Mouse (Mus musculus) intestine, embryonic 16.5 days (tissue): ENCODE measurements around the gene Gm20388. TPM values are rescaled to one million over a fixed set of nuclear protein-coding genes. Genes with fewer than 3 reads are reported as not detected.

ENCODE experiments used
- ATAC-seq: fragments of 200-750 bp; cut with Nextera tagmentation; 2 replicates; pipeline ENCODE4 v1.8.0; 2017; ENCODE audit warnings: moderate TSS enrichment, moderate library complexity
- H3K27ac ChIP-seq: fragments of 300-500 bp; sonication (generic); 2 replicates; pipeline ENCODE4 v1.5.1; 2014; ENCODE audit warnings: mild to moderate bottlenecking, low read length
- H3K27me3 ChIP-seq: fragments of 300-500 bp; sonication (generic); replicated peaks from 2 replicates; pipeline ENCODE4 v1.6.1; 2014; ENCODE audit warnings: low read length, control low read depth, mixed read lengths; ENCODE audit not compliant: control insufficient read depth, insufficient read depth
- H3K36me3 ChIP-seq: fragments of 300-500 bp; sonication (generic); 2 replicates; pipeline ENCODE4 v1.6.1; 2014; ENCODE audit warnings: low read length, control low read depth; ENCODE audit not compliant: control insufficient read depth, insufficient read depth
- H3K4me1 ChIP-seq: fragments of 300-500 bp; sonication (generic); 2 replicates; pipeline ENCODE4 v1.6.1; 2014; ENCODE audit warnings: low read length, control low read depth, mixed read lengths; ENCODE audit not compliant: control insufficient read depth, insufficient read depth
- H3K4me2 ChIP-seq: fragments of 300-500 bp; sonication (generic); 2 replicates; pipeline ENCODE4 v1.6.1; 2014; ENCODE audit warnings: low read depth, low read length, control low read depth
- H3K4me3 ChIP-seq: fragments of 300-500 bp; sonication (generic); 2 replicates; pipeline ENCODE4 v1.5.1; 2014; ENCODE audit warnings: mild to moderate bottlenecking, low read length
- H3K9ac ChIP-seq: fragments of 300-500 bp; sonication (generic); 2 replicates; pipeline ENCODE4 v1.6.1; 2014; ENCODE audit warnings: low read depth, low read length
- H3K9me3 ChIP-seq: fragments of 300-500 bp; sonication (generic); 2 replicates; pipeline ENCODE4 v1.6.1; 2016; ENCODE audit warnings: low read length, control low read depth; ENCODE audit not compliant: control insufficient read depth
- WGBS: fragments of 180-500 bp; shearing (Covaris S2); extraction: QIAGEN DNeasy Blood & Tissue Kit; methylation state at CpG from one replicate; pipeline ENCODE4 v1.1.7; 2014; 5-methylcytosine and 5-hydroxymethylcytosine counted together
- polyA plus RNA-seq: library from polyadenylated mRNA; unstranded; fragments of >200 nt; fragmentation: Nextera tagmentation; extraction: Ambion mirVana; gene quantifications from 2 replicates; pipeline ENCODE4 v1.2.1, GENCODE M21; 2015

Gene Gm20388
- polyA plus RNA-seq, 1 experiment from 2014 or later: 5.8 TPM

DNA sequence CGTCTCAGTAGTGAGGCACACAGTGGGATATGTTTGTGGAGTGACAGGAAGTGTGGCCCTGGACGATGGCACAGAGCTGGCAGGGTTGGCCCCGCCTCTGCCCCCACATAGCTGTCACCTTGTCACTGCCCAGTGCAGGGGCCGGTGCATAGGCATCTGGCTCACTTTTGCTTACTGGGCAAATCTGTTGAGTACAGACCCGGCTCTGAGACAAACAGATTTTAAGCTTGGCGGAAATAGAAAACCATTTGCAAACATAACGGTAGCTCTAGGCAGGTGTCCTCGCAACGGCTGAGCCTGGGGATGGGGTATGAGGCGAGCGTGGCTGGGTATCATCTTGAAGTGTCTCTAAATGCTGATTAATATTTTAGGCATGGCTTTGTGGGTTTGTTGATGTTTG, 396.9 kb downstream of the Gm20388 start:
- peak; percentile 14; the same call in 1 of the 2 replicates for ATAC-seq
- Histone ChIP-seq H3K9ac (0 out of 2 replicates have a peak overlapping the region, but pooled peaks have one; percentile 7), H3K9me3 (no peaks in the 10 kb centered on the region), H3K27ac (no peak overlapping the region), H3K36me3 (no peaks in the 10 kb centered on the region), H3K27me3 (no peaks in the 10 kb centered on the region), H3K4me2 (no peak overlapping the region), H3K4me3 (no peak overlapping the region), H3K4me1 (peaks cover 45% of the 10 kb centered on the region)
- WGBS: 58% methylated on average over 11 of the region's 11 CpGs

DNA sequence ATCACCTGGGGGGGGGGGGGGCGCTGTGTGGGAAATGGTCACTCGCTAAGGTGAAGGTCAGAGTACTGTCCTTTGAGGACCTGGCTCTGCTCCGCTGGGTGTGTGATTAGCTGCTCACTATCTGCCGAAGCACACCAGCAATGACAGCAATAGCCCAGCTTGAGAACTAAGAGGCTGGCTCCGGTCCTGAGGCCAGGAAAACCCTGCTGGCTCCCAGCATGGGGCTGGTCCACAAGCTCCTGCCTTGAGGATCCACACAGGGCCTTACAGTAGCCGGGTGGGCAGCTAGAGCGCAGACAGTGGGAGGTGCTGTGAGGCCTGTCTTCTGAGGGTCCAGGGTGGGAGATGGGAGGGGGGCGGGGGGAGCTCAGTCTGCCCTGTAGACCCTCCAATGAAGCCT, 397.5 kb downstream of the Gm20388 start:
- no peaks in the 10 kb centered on the region for H3K36me3 ChIP-seq
- H3K9ac ChIP-seq: 0 out of 2 replicates have a peak overlapping the region, but pooled peaks have one; percentile 29
- WGBS: 63% methylated on average over 8 of the region's 8 CpGs
- no peaks in the 10 kb centered on the region for H3K9me3 ChIP-seq
- no peak overlapping the region for H3K4me2 ChIP-seq
- no peak overlapping the region for H3K27ac ChIP-seq
- no peaks in the 10 kb centered on the region for H3K27me3 ChIP-seq
- H3K4me3 ChIP-seq: no peak overlapping the region
- ATAC-seq: no peak
- peaks cover 45% of the 10 kb centered on the region for H3K4me1 ChIP-seq

DNA sequence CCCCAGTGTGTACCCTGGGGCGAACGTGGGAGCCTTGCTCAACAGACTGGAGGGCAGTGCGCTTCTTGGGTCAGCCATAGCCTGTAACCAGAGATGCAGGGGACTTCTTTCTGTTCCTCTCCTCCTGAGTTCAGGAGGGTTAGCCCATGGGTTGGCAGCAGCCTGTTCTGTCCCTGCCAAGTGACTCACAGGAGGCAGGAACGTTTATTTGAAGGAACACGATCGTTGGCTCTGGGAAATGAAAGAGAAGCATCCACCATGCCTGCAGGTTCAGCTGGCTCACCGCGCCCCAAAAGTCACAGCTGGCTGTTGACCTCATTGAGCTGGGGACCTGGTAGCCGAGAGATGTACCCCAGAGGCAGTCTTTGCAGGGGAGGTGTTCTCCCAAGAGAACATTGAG, 397.9 kb downstream of the Gm20388 start:
- Histone ChIP-seq H3K36me3 (no peaks in the 10 kb centered on the region), H3K4me1 (peaks cover 45% of the 10 kb centered on the region), H3K4me3 (no peak overlapping the region), H3K4me2 (no peak overlapping the region), H3K9ac (0 out of 2 replicates have a peak overlapping the region, but pooled peaks have one; percentile 29), H3K9me3 (no peaks in the 10 kb centered on the region), H3K27ac (no peak overlapping the region), H3K27me3 (no peaks in the 10 kb centered on the region)
- no peak for ATAC-seq
- 62% methylated on average over 9 of the region's 9 CpGs for WGBS

DNA sequence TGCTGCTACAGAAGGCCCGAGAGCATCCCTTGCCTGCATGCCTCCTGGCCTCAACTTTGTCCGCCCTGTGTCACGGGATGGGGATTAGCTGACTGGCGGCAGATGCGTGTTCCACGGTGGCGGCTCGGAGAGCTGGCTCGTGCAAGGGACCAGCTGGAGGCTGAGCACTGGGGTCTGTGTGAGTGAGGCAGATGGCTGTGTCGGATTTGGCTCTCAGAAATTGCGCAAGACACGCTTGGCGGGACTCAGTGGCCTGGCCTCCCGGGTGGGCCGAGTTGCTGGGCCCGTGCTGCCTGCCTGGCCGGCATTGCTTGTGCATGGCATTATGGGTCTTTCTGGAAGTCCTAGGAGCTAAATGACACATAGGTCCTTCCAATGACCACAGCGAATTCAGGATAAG, 398.7 kb downstream of the Gm20388 start:
- peak; percentile 28 for ATAC-seq
- Histone ChIP-seq H3K27ac (no peak overlapping the region), H3K4me2 (no peak overlapping the region), H3K36me3 (no peaks in the 10 kb centered on the region), H3K9ac (no peak overlapping the region), H3K27me3 (no peaks in the 10 kb centered on the region), H3K4me1 (peaks cover 40% of the 10 kb centered on the region), H3K9me3 (no peaks in the 10 kb centered on the region), H3K4me3 (no peak overlapping the region)
- 59% methylated on average over 18 of the region's 18 CpGs for WGBS

DNA sequence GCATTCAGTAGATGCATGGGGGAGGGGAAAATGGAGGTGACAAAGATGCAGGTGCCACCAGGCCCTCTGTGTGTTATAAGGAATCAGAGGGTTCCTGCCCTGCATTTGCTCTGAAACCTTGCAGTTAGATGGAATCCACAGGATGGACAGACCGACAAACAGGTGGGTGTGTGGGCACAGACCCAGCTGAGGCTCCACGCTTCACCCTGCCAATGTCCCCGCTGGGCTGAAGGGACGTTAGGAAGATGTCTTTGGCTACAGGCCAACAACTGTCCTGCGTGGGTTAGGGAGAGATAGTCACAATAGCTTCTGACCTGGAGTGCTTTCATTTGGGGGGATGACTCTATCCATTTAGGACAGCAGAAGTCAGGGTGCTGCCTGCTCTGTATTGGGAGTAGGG, 399.4 kb downstream of the Gm20388 start:
- 67% methylated on average over 5 of the region's 5 CpGs for WGBS
- H3K27me3 ChIP-seq: no peaks in the 10 kb centered on the region
- H3K27ac ChIP-seq: no peak overlapping the region
- H3K36me3 ChIP-seq: no peaks in the 10 kb centered on the region
- H3K4me3 ChIP-seq: no peak overlapping the region
- peaks cover 39% of the 10 kb centered on the region for H3K4me1 ChIP-seq
- H3K9ac ChIP-seq: no peak overlapping the region
- no peak overlapping the region for H3K4me2 ChIP-seq
- no peak for ATAC-seq
- H3K9me3 ChIP-seq: no peaks in the 10 kb centered on the region

DNA sequence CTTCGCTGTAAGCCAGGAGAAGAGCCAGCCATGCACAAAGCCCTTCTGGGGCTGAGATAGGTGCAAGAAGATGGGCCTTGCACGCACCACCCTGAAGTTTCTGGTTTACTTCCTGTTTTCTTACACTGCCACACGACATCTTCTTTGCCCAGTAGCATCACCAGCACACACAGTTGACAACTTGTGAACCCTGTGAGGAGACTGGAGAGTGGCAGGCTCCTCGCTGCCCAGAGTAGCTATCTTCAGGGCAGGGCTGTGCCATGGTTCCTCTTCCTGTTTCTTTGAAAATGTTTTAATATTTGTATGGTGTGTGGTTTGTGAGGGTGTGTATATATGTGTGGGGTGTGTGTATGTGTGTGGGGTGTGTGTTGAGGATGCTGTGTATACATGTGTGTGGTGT, 401.8 kb downstream of the Gm20388 start:
- WGBS: 76% methylated on average over 4 of the region's 4 CpGs
- H3K27me3 ChIP-seq: no peaks in the 10 kb centered on the region
- H3K4me3 ChIP-seq: no peak overlapping the region
- no peak overlapping the region for H3K27ac ChIP-seq
- H3K9me3 ChIP-seq: no peaks in the 10 kb centered on the region
- no peak overlapping the region for H3K4me2 ChIP-seq
- no peak for ATAC-seq
- no peaks in the 10 kb centered on the region for H3K36me3 ChIP-seq
- peaks cover 34% of the 10 kb centered on the region for H3K4me1 ChIP-seq
- no peak overlapping the region for H3K9ac ChIP-seq

DNA sequence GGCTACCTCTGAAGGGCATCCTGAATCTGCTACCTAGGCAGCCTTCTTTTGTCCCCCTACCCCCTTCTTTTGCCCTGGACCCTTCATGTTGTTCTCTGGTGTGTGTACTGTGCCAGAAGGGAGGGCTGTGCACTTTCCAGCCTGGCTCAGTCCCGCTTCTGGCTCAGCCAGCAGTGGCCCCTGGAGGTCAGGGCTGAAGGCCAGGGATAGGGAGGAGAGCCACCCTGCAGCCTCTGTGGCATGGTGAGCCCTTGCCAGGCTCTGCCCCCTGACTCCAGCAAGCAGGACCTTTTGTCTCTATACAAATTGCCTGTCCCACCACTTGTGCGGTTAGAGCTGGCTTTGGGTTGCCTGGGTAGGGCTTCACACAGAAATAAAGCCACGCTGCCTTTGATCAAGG, 403.0 kb downstream of the Gm20388 start:
- Histone ChIP-seq H3K9me3 (no peaks in the 10 kb centered on the region), H3K9ac (no peak overlapping the region), H3K27ac (no peak overlapping the region), H3K4me2 (no peak overlapping the region), H3K36me3 (no peaks in the 10 kb centered on the region), H3K4me1 (peaks cover 24% of the 10 kb centered on the region), H3K4me3 (no peak overlapping the region), H3K27me3 (no peaks in the 10 kb centered on the region)
- WGBS: 75% methylated on average over 3 of the region's 3 CpGs
- no peak for ATAC-seq

DNA sequence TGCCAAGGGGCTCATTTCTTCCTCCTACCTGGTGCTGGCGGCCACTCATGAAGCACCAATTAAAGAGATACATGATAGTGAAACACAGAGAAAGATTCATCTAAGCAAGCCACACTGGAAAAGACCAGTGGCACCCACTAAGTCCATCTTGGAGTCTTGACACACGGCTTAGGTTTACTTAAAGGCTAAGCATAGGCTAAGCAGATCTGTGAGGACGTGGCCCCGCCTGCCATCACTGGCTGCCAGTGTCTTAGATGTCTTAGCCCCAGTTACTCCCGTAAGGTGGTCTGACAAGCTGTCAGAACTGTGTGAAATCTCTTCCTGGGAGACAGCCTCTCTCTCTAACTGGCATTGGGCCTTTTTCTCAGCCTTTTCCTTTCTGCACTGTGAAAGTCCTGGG, 404.3 kb downstream of the Gm20388 start:
- H3K27ac ChIP-seq: no peak overlapping the region
- ATAC-seq: no peak
- no peaks in the 10 kb centered on the region for H3K9me3 ChIP-seq
- H3K36me3 ChIP-seq: no peaks in the 10 kb centered on the region
- no peaks in the 10 kb centered on the region for H3K27me3 ChIP-seq
- H3K4me2 ChIP-seq: no peak overlapping the region
- H3K4me3 ChIP-seq: no peak overlapping the region
- 74% methylated on average over 5 of the region's 5 CpGs for WGBS
- no peak overlapping the region for H3K9ac ChIP-seq
- H3K4me1 ChIP-seq: peaks cover 20% of the 10 kb centered on the region

DNA sequence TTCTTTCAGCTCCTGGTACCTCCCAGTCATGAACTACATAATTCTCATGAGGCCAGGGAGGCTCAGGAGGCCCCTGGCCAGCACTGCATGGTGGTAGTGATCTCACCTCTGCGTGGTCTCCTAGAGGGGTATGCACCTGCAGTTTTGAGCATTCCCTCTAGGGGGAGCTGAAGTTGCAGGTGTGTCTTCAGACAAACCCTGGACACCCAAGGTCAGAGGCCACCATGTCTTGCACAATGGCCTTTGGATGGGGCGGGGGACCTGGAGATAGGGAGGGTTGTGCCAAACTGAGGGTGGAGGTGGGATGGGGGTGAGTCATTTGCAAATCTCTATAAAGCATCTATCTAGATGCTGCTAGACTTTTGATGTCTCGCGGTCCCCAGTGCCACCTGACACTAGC, 405.0 kb downstream of the Gm20388 start:
- H3K4me1 ChIP-seq: peaks cover 15% of the 10 kb centered on the region
- no peaks in the 10 kb centered on the region for H3K9me3 ChIP-seq
- no peak for ATAC-seq
- no peak overlapping the region for H3K4me3 ChIP-seq
- no peaks in the 10 kb centered on the region for H3K27me3 ChIP-seq
- H3K4me2 ChIP-seq: no peak overlapping the region
- H3K36me3 ChIP-seq: no peaks in the 10 kb centered on the region
- no peak overlapping the region for H3K9ac ChIP-seq
- no peak overlapping the region for H3K27ac ChIP-seq
- WGBS: 84% methylated on average over 4 of the region's 4 CpGs

DNA sequence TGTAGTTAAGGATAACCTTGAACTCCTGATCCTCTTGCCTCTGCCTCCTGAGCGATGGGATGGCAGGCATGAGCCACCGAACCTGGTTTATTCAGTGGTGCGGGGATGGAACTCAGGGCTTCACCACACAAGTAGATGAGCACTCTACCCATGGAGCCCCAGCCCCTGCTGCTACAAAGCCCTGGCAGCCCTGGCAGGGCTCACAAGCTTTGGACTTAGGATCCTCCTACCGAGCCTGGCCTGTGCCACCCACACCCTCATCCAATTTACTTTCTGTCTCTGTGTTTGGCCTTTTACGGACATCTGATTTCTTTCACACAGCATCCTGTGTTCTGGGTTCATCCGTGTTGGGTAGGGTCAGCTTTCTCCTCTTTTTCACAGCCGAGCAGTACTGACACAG, 406.1 kb downstream of the Gm20388 start:
- Histone ChIP-seq H3K36me3 (no peaks in the 10 kb centered on the region), H3K4me1 (peaks cover 9% of the 10 kb centered on the region; the same call in 1 of the 2 replicates), H3K4me2 (no peak overlapping the region), H3K9ac (no peak overlapping the region), H3K9me3 (no peaks in the 10 kb centered on the region), H3K4me3 (no peak overlapping the region), H3K27ac (no peak overlapping the region), H3K27me3 (no peaks in the 10 kb centered on the region)
- no peak for ATAC-seq
- WGBS: 84% methylated on average over 7 of the region's 7 CpGs
